Mouse (Mus musculus) C2C12 (cell line): ENCODE data around the gene Arpc5l.

Source experiments
- CTCF ChIP-seq: IDR thresholded peaks from one replicate; pipeline ENCODE4 v1.5.1; 2011; ENCODE audit not compliant: control insufficient read depth, insufficient read depth, insufficient read length
- MAX ChIP-seq: IDR thresholded peaks from one replicate; pipeline ENCODE4 v1.6.1; 2011; ENCODE audit warnings: mild to moderate bottlenecking, control low read depth
- USF1 ChIP-seq: IDR thresholded peaks from one replicate; pipeline ENCODE4 v1.6.1; 2011; ENCODE audit warnings: low read depth, mild to moderate bottlenecking, control low read depth, moderate library complexity

DNA sequence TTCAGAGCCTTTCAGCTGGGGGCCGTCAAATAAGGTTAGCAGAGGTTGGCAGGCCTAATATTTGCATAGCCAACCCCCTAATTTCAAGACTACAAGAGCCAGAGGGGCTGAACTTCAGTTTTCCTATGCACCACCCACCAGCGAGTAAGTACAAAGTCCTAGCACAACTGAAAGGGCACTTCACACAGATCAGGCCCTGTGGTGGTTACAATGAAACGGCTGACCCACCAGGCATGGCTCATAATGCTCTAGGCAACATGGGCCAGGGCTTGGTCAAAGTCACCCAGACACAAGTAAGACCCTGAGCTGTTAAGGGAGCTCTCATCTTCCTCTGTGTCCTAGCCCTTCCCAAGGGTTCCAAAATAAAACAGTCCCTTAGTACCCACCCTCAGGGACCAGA lies 3.3 kb upstream of the Arpc5l start:
- TF ChIP-seq CTCF (no peak), MAX (no peak), USF1 (no peak)
